Mouse (Mus musculus) thymus, adult 2 months (tissue): ENCODE measurements around the gene Nasp.

Source experiments
- CTCF ChIP-seq: fragments of 200-500 bp; IDR thresholded peaks from 2 replicates; pipeline ENCODE4 v1.5.1; 2012; ENCODE audit warnings: mild to moderate bottlenecking, control low read depth, low read length, moderate library complexity, borderline replicate concordance; ENCODE audit not compliant: control insufficient read depth, poor library complexity, insufficient read depth; ENCODE audit errors: extremely low read depth
- POLR2A ChIP-seq: fragments of 200-500 bp; IDR thresholded peaks from 2 replicates; pipeline ENCODE4 v1.6.1; 2012; ENCODE audit warnings: mild to moderate bottlenecking, low read length, control low read depth, moderate library complexity; ENCODE audit not compliant: control insufficient read depth, poor library complexity, insufficient read depth; ENCODE audit errors: extremely low read depth

DNA sequence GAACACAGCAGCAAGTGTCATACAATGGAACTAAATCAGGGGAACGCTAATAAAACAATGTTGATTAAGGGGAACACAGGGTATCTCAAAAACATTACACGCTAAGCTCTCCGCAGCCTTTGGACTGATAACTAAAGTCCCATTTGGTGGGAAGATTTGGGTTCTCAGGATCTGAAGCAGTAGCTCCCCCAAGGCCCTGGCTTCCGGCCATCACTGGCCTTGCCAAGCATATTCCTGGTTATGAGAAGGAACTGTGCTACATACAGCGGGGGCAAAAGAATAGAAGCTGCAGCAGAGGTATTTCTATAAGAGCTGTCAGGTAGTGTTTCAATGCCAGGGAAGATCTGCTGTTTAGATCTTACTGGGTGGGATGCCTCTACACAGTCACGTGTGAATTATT, 25.5 kb upstream of the Nasp start:
- TF ChIP-seq CTCF (no peak), POLR2A (no peak)
